Mouse (Mus musculus) G1E (cell line): ENCODE data around the gene Pla1a.

Experiments used
- CTCF ChIP-seq: IDR thresholded peaks from 2 replicates; pipeline ENCODE4 v1.5.1; 2012; ENCODE audit warnings: low read depth, low read length, inconsistent platforms, mixed read lengths
- GATA2 ChIP-seq: IDR thresholded peaks from 2 replicates; pipeline ENCODE4 v1.6.1; 2012; ENCODE audit warnings: low read depth, low read length, inconsistent platforms, borderline replicate concordance
- POLR2AphosphoS5 ChIP-seq: IDR thresholded peaks from 2 replicates; pipeline ENCODE4 v1.6.1; 2012; ENCODE audit warnings: low read depth, low read length, inconsistent platforms; ENCODE audit not compliant: insufficient replicate concordance

DNA sequence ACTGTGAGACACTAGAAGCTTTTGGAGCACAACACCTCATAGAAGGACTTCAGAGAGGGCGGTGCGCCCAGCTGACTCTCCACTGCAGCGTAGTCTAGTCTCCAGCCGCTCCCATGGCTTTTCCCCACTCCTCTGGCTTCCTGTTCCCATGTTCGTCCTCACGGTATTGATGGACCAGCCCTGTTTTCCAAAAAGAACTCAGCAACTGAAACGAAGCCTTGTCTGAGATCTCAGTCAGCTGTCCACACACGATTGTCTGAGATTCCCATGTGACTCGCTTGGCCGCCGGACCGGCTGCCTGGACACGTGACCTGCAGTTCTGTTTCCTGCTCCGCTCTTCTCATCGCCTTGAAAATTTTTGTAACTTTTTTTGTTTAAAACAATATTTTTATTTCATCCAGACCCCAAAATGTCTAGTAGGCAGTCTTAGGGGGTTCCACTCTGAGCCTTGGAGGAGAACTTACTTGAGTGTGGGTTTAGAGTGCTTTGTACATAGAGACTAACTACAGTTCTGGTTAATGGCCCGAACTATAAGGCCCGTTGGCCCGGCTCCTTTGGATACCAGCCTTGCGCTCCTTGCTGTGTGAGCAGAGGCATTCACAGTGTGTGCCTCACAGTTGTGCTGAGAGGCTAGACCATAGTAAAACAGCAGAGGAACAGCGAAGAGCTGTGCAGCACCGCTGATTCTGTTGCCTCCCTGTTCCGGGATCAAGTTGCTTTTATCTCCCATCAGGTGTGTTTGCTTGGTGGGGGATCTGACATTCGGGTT lies 40.6 kb downstream of the Pla1a start:
- TF ChIP-seq CTCF (no peak), POLR2AphosphoS5 (no peak), GATA2 (no peak)
